Mouse (Mus musculus): ENCODE measurements at regions not wholly inside any gene's neighbourhood (a gene's known extent, or its start where the extent isn't known, plus 50 kb on each side); places are given as distances from the start of the nearest gene placed in this dataset.

- no peak for DNase-seq (ENCODE audit: low read depth, low spot score)
Measured at GRCm38 (mm10) chr7:136511389-136511788, 383.0 kb upstream of the Mgmt start.

GRCm38 (mm10) chr7:136515376-136515775 lies 379.0 kb upstream of the Mgmt start:
- DNase-seq (ENCODE audit: low read depth, low spot score) = no peak

DNA sequence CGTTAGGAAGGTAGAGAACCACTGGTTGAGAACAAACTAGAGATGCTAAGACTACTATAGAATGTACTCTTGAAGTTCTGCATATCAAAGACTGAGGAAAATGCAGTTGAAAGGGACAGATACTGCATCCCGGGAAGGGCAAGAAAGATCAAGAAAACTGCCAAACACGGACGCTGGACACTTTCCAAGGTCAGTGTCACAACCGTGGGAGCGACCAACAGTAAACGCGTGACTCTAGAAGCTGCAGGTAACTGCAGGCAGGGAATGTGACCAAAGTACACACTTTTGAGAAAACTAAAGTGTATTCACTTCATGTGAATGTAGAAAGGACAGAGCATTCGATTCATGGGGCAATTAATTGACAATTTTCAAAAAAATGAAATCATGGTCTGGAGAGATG lies 368.6 kb upstream of the Mgmt start:
- no peak for DNase-seq (ENCODE audit: low read depth, low spot score)

- no peak for DNase-seq (ENCODE audit: low read depth, low spot score)
Measured at GRCm38 (mm10) chr7:136530006-136530785, 364.2 kb upstream of the Mgmt start.

GRCm38 (mm10) chr7:136531301-136531700 lies 363.1 kb upstream of the Mgmt start:
- peak; percentile 67 for DNase-seq (ENCODE audit: low read depth, low spot score)

- DNase-seq (ENCODE audit: low read depth, low spot score) = no peak
Measured at GRCm38 (mm10) chr7:136541876-136542655, 352.3 kb upstream of the Mgmt start.

GRCm38 (mm10) chr7:136542896-136543295 lies 351.5 kb upstream of the Mgmt start:
- no peak for DNase-seq (ENCODE audit: low read depth, low spot score)

GRCm38 (mm10) chr7:136547837-136548236 lies 346.6 kb upstream of the Mgmt start:
- no peak for DNase-seq (ENCODE audit: low read depth, low spot score)

DNA sequence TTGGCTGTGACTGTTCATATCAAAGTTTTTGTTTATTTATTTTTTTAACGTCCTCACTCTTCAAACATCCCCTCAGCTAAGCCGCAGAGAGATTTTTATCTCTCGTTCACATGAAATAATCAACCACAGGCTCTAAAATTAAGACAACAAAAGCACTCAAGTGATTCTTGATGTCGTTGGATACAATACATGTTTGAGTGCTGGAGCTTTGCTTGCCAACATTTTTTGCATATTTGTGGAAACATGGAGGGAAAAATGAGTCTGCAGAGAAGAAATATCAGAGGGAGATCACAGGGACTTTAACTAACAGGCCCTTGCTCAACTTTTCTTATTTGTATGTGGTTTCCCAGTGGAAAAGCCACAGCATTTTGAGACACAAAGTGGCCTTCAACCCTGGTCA lies 338.0 kb upstream of the Mgmt start:
- DNase-seq (ENCODE audit: low read depth, low spot score) = no peak

DNA sequence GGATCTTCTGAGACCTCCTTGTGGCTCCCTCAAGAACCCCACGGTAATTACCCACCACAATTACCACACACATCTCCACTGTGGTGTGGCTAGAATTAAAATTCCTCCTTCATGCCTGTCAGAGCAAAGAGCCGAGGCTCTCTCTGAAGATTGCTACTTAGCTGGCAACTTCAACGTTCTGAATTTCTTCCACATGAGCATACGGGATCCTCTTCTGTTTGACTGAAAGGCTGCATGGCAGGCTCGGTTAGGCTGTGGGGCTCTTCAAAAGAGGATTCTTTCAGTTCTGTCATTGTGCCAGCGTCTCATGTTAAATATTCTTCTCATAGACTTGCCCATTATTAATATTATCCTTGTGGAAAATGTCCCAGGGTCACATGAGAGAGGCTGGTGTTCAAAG lies 334.9 kb upstream of the Mgmt start:
- DNase-seq (ENCODE audit: low read depth, low spot score) = no peak

GRCm38 (mm10) chr7:136570911-136571310 lies 323.5 kb upstream of the Mgmt start:
- DNase-seq (ENCODE audit: low read depth, low spot score) = no peak

- no peak for DNase-seq (ENCODE audit: low read depth, low spot score)
Measured at GRCm38 (mm10) chr7:136581896-136582295, 312.5 kb upstream of the Mgmt start.

- DNase-seq (ENCODE audit: low read depth, low spot score) = no peak
Measured at GRCm38 (mm10) chr7:136584361-136584760, 310.1 kb upstream of the Mgmt start.

DNA sequence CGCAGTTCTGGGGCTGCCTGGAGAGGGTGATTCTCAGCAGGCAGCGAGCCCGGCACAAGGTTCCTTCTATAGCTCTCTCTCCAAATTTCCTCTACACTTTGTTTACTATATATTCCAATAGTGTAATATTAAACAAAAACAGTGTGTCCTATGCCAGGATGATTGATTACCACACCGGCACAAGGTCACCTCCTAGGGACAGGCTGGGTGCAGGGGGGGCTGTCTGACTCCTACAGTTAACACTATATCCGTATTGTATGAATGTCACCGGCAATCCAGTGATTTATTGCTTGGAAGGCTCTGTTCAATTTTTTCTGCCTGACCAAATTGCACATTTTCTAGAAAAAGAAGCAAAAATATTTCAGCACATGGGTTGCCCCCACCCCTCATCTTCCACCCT lies 305.9 kb upstream of the Mgmt start:
- DNase-seq (ENCODE audit: low read depth, low spot score) = no peak

GRCm38 (mm10) chr7:136590947-136591346 lies 303.5 kb upstream of the Mgmt start:
- no peak for DNase-seq (ENCODE audit: low read depth, low spot score)

DNA sequence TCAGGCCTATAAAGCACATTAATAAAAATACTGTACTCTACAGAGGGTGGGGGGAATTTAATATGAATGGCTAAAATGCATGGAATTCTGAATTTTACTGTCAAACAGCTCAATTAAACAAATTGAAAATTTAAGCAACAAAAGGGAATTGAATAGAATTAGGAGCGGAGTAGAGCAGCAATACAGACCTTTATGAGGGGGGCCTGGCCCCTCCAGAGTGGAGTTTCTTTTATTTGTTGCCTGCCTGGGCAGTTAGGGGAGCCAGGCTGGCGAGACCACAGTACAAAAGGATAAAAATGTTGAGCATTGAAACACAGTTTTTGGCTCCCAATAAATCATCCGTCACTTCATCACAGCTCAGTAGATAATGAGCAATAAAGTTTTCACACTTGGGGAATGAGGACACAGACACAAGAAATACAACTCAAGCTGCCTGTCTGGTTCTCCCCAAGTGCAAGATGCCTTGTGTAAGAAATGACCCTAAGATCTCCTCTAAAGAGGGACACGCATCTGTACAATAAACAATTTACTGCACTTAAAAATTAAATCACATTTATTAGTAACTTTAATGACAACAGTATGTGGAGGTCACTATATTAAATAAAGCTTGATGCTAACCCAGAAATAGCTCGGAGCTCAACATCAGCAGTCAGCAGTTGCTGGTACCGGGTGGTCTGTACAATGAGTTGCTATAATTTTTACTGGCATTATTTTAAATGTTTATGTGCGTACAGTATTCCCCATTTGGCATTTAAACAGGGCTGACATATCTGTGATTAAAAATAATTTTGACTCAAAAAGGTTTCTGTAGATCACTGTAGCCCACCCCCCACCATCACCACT lies 286.9 kb upstream of the Mgmt start:
- DNase-seq (ENCODE audit: low read depth, low spot score) = no peak

- DNase-seq (ENCODE audit: low read depth, low spot score) = no peak
Measured at GRCm38 (mm10) chr7:136613496-136613895, 280.9 kb upstream of the Mgmt start.

DNA sequence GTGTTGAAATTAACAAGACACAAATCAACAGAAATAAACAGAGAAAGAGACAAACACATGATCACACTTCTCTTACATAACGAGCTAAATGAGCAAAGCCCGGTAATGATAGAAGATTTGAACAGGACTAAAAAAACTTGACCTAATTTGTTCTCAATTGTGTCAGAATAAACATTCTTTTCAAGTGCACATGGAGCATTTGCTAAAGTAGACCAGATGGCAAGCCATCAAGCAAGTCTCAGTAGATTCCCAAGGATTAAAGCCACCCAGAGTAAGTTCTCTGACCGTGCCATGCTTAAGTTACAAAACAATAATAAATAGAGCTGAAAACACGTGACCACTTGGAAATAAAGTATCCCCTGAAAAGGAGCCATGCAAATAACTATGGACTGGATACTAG lies 269.9 kb upstream of the Mgmt start:
- no peak for DNase-seq (ENCODE audit: low read depth, low spot score)

GRCm38 (mm10) chr7:136631089-136631488 lies 263.3 kb upstream of the Mgmt start:
- DNase-seq (ENCODE audit: low read depth, low spot score) = no peak

DNA sequence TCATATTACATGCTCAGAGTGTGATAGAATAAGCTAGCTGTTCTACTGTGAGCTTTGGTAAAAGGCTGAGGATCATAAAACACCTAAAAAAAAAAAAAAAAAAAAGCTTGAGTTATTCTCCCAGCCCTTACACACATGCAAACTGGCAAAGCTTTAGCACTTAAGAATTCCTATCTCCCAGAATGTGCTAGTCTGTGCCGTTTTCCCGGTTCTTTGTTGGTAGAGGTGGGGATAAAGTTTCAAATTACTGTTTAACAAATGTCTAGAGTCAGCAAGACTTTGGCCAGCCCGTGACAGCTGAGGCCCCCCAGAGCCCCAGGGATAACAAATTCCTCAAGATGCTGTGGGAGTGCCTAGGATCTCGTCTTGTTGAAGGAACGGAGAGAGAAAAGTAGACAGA lies 254.3 kb upstream of the Mgmt start:
- no peak for DNase-seq (ENCODE audit: low read depth, low spot score)

DNA sequence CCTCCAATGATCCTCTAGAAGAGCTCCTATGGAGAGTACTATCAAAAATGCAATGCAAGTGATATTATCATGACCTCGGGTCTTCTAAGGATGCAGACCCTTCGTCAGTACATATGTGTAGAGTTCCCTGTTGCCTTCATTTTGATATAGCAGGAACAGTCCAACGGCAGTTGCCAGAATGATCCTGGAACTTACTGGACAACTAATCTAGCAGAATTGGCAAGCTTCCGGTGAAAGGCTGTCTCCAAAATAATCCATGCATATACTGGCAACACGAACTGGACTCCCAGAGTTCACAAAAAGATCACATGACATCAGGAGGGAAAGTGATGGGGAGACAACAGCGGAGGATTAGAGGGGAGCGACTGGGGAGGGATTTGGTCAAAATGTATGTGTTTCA lies 253.6 kb upstream of the Mgmt start:
- DNase-seq (ENCODE audit: low read depth, low spot score) = no peak

DNA sequence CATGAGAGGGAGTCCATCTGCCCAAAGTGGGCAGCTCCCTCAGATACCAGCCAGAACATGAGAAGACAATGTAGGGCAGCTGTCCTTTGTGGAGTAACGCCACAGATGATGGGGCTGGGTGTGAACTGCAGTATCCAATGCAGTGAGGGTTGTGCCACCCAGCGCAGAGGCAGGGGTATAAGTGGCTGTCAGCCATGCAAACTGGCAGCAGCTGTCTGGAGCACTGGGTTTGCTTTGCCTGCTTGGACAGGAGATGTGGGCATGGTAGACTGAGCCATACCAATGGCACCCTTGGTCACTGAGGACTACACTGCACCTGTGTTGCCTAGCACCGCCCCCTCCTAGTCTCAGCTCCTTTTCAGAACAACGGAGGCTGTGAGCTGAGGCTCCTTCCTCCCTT lies 244.6 kb upstream of the Mgmt start:
- DNase-seq (ENCODE audit: low read depth, low spot score) = no peak
